Mouse (Mus musculus) spleen, adult 2 months (tissue): ENCODE data around the gene Agpat4. TPM values are rescaled to one million over a fixed set of nuclear protein-coding genes. Genes with fewer than 3 reads are reported as not detected.
A peak's percentile ranks its signal among the peaks of the same experiment; 100 is the strongest.

Experiments
- DNase-seq, 2 experiments: peaks; one replicate each; pipeline versions ENCODE4 v3.0.0 to v3.0.0-alpha.2; 2012 to 2021; ENCODE audit warnings: low spot score in 2 of 2, low read depth in 1 of 2
- H3K27ac ChIP-seq: fragments of 200-500 bp; 2 replicates; pipeline ENCODE4 v1.5.1; 2012; ENCODE audit warnings: low read length, inconsistent platforms; ENCODE audit not compliant: insufficient read depth
- H3K27me3 ChIP-seq: fragments of 200-500 bp; 2 replicates; pipeline ENCODE4 v1.6.1; 2012; ENCODE audit warnings: mild to moderate bottlenecking, moderate library complexity, low read length, inconsistent platforms; ENCODE audit not compliant: control insufficient read depth, insufficient read depth
- H3K36me3 ChIP-seq: fragments of 200-500 bp; 2 replicates; pipeline ENCODE4 v1.6.1; 2012; ENCODE audit warnings: mild to moderate bottlenecking, low read length, inconsistent platforms; ENCODE audit not compliant: control insufficient read depth, insufficient read depth
- H3K4me1 ChIP-seq: fragments of 200-500 bp; 2 replicates; pipeline ENCODE4 v1.6.1; 2011; ENCODE audit warnings: inconsistent platforms; ENCODE audit not compliant: control insufficient read depth, insufficient read depth, insufficient read length
- H3K4me3 ChIP-seq: fragments of 200-500 bp; 2 replicates; pipeline ENCODE4 v1.5.1; 2011; ENCODE audit warnings: mild to moderate bottlenecking, inconsistent platforms; ENCODE audit not compliant: insufficient read depth, insufficient read length; ENCODE audit errors: extremely low read depth
- CTCF ChIP-seq: fragments of 200-500 bp; IDR thresholded peaks from 2 replicates; pipeline ENCODE4 v1.5.1; 2011; ENCODE audit warnings: mild to moderate bottlenecking, inconsistent platforms; ENCODE audit not compliant: insufficient read depth, insufficient read length, insufficient replicate concordance; ENCODE audit errors: extremely low read depth
- POLR2A ChIP-seq: fragments of 200-500 bp; IDR thresholded peaks from 2 replicates; pipeline ENCODE4 v1.6.1; 2011; ENCODE audit warnings: low read depth, low read length, inconsistent platforms
- WGBS: fragments of 180-500 bp; shearing (Covaris S2); methylation state at CpG from one replicate; pipeline ENCODE4 v1.1.7; 2018; 5-methylcytosine and 5-hydroxymethylcytosine counted together
- polyA plus RNA-seq: library from polyadenylated mRNA; depleted of rRNA; stranded (reverse); fragments of >200 nt; gene quantifications from 2 replicates; pipeline ENCODE4 v1.2.3, GENCODE M21; 2012

Agpat4 gene
- polyA plus RNA-seq, 1 experiment, result 14.4 TPM

- H3K27ac ChIP-seq, result no peak overlapping the region
- no peak for TF ChIP-seq POLR2A
- TF ChIP-seq CTCF, result no peak
- H3K4me3 ChIP-seq, result no peak overlapping the region
- 72% methylated on average over 2 of the region's 2 CpGs for WGBS
- peaks cover 4% of the 10 kb centered on the region; the same call in 1 of the 2 replicates for H3K36me3 ChIP-seq
- DNase-seq, result no peak
- H3K27me3 ChIP-seq, result no peaks in the 10 kb centered on the region
- H3K4me1 ChIP-seq, result peaks cover 7% of the 10 kb centered on the region; the same call in 1 of the 2 replicates
Measured at GRCm38 (mm10) chr17:12154260-12154659, 35.8 kb downstream of the Agpat4 start.

GRCm38 (mm10) chr17:12155236-12155635 is 36.7 kb downstream of the Agpat4 start:
- DNase-seq, result no peak
- H3K4me3 ChIP-seq, result no peak overlapping the region
- TF ChIP-seq CTCF (no peak), POLR2A (no peak)
- peaks cover 15% of the 10 kb centered on the region; the same call in 1 of the 2 replicates for H3K4me1 ChIP-seq
- H3K27ac ChIP-seq, result no peak overlapping the region
- 90% methylated on average over 6 of the region's 6 CpGs for WGBS
- peaks cover 4% of the 10 kb centered on the region; the same call in 1 of the 2 replicates for H3K36me3 ChIP-seq
- H3K27me3 ChIP-seq, result no peaks in the 10 kb centered on the region

GRCm38 (mm10) chr17:12155872-12156271 is 37.4 kb downstream of the Agpat4 start:
- Histone ChIP-seq H3K27me3 (no peaks in the 10 kb centered on the region), H3K27ac (no peak overlapping the region), H3K36me3 (peaks cover 4% of the 10 kb centered on the region; the same call in 1 of the 2 replicates), H3K4me3 (no peak overlapping the region), H3K4me1 (peaks cover 19% of the 10 kb centered on the region; the same call in 1 of the 2 replicates)
- 85% methylated on average over 4 of the region's 4 CpGs for WGBS
- TF ChIP-seq CTCF, result no peak
- no peak for TF ChIP-seq POLR2A
- DNase-seq, result no peak

- H3K4me3 ChIP-seq, result no peak overlapping the region
- WGBS, result 91% methylated on average over 3 of the region's 3 CpGs
- no peak for DNase-seq
- no peak overlapping the region for H3K27ac ChIP-seq
- no peaks in the 10 kb centered on the region for H3K27me3 ChIP-seq
- H3K36me3 ChIP-seq, result peaks cover 4% of the 10 kb centered on the region; the same call in 1 of the 2 replicates
- H3K4me1 ChIP-seq, result peaks cover 26% of the 10 kb centered on the region; the same call in 1 of the 2 replicates
- no peak for TF ChIP-seq CTCF
Measured at GRCm38 (mm10) chr17:12156661-12157060, 38.2 kb downstream of the Agpat4 start.

- H3K4me3 ChIP-seq, result no peak overlapping the region
- peaks cover 2% of the 10 kb centered on the region; the same call in 1 of the 2 replicates for H3K36me3 ChIP-seq
- H3K4me1 ChIP-seq, result peaks cover 26% of the 10 kb centered on the region; the same call in 1 of the 2 replicates
- 90% methylated on average over 2 of the region's 2 CpGs for WGBS
- no peak for TF ChIP-seq CTCF
- TF ChIP-seq POLR2A, result no peak
- H3K27me3 ChIP-seq, result no peaks in the 10 kb centered on the region
- no peak overlapping the region for H3K27ac ChIP-seq
- no peak for DNase-seq
Measured at GRCm38 (mm10) chr17:12157203-12157602, 38.7 kb downstream of the Agpat4 start.

- WGBS, result 64% methylated on average over 16 of the region's 16 CpGs
- TF ChIP-seq POLR2A (no peak), CTCF (no peak)
- DNase-seq, result peak in 1 of 2 experiments; percentile 51
Measured at GRCm38 (mm10) chr17:12159187-12160060, 40.9 kb downstream of the Agpat4 start.

More at GRCm38 (mm10) chr17:12159187-12160060, 40.9 kb downstream of the Agpat4 start:
- Histone ChIP-seq H3K36me3 (no peaks in the 10 kb centered on the region), H3K4me3 (no peak overlapping the region), H3K27me3 (no peaks in the 10 kb centered on the region), H3K27ac (peak overlapping the region; percentile 73), H3K4me1 (peaks cover 38% of the 10 kb centered on the region; the same call in 1 of the 2 replicates)
